Mouse (Mus musculus) layer of hippocampus, postnatal 14 days (tissue): ENCODE results near the gene Cacnb1. TPM values are rescaled to one million over a fixed set of nuclear protein-coding genes. Genes with fewer than 3 reads are reported as not detected.

ENCODE experiments used
- DNase-seq, 2 experiments: peaks; one replicate each; pipeline ENCODE4 v3.0.0; 2021 to 2022; ENCODE audit warnings: low spot score in 2 of 2, mixed read lengths in 1 of 2
- long read RNA-seq, 2 experiments: library from polyadenylated mRNA; stranded (forward); transcript quantifications; one replicate each; pipeline ENCODE4 v2.0.0; 2021
- total RNA-seq, 2 experiments: library from RNA; stranded (reverse); gene quantifications; 2 replicates each; pipeline ENCODE4 v1.2.3; 2021

Gene Cacnb1
- 100 to 1,000 TPM; 128 to 131 TPM for total RNA-seq
- long read RNA-seq, experiment 1, transcript Cacnb1-201 (14 exons, 3,396 nt): major isoform, 16 of 45 reads
- long read RNA-seq, experiment 1, transcript Cacnb1-205 (13 exons, 1,745 nt): minor isoform, 15 of 45 reads
- long read RNA-seq, experiment 1, partial matches to known transcripts: 1 of 45 reads
- long read RNA-seq, experiment 1, other reads (novel, unspliced or antisense): 13 of 45 reads
- long read RNA-seq, experiment 2, transcript Cacnb1-205 (13 exons, 1,745 nt): minor isoform, 14 of 59 reads
- long read RNA-seq, experiment 2, transcript Cacnb1-201 (14 exons, 3,396 nt): major isoform, 16 of 59 reads
- long read RNA-seq, experiment 2, partial matches to known transcripts: 6 of 59 reads
- long read RNA-seq, experiment 2, other reads (novel, unspliced or antisense): 22 of 59 reads

GRCm38 (mm10) chr11:98022555-98023371, at the start of gene Cacnb1:
Cacnb1 (minus strand) TSS chr11:98023034.
- peak in 1 of 2 experiments; percentile 71 for DNase-seq

GRCm38 (mm10) chr11:98067255-98067654, 44.4 kb upstream of the Cacnb1 start:
- no peak for DNase-seq

- DNase-seq: no peak
Measured at GRCm38 (mm10) chr11:98066201-98066600, 43.4 kb upstream of the Cacnb1 start.

- DNase-seq: peak; percentile 26 to 46
Measured at GRCm38 (mm10) chr11:98061904-98062562, 39.2 kb upstream of the Cacnb1 start.

- no peak for DNase-seq
Measured at GRCm38 (mm10) chr11:98061441-98061840, 38.6 kb upstream of the Cacnb1 start.

GRCm38 (mm10) chr11:98060104-98060692, 37.4 kb upstream of the Cacnb1 start:
- DNase-seq: no peak

- no peak for DNase-seq
Measured at GRCm38 (mm10) chr11:98059662-98060061, 36.8 kb upstream of the Cacnb1 start.

GRCm38 (mm10) chr11:98057998-98058397, 35.2 kb upstream of the Cacnb1 start:
- DNase-seq: no peak

- no peak for DNase-seq
Measured at GRCm38 (mm10) chr11:98057466-98057865, 34.6 kb upstream of the Cacnb1 start.

GRCm38 (mm10) chr11:98052989-98053834, 30.4 kb upstream of the Cacnb1 start, which contains the start of gene Stac2:
Stac2 (minus strand) TSS chr11:98053462.
- DNase-seq: peak in 1 of 2 experiments; percentile 63

GRCm38 (mm10) chr11:98052129-98052988, 29.5 kb upstream of the Cacnb1 start:
- DNase-seq: no peak

GRCm38 (mm10) chr11:98051611-98052128, 28.8 kb upstream of the Cacnb1 start:
- DNase-seq: no peak

GRCm38 (mm10) chr11:98050940-98051339, 28.1 kb upstream of the Cacnb1 start:
- DNase-seq: no peak

- DNase-seq: no peak
Measured at GRCm38 (mm10) chr11:98050520-98050815, 27.6 kb upstream of the Cacnb1 start.

GRCm38 (mm10) chr11:98049672-98050519, 27.1 kb upstream of the Cacnb1 start:
- DNase-seq: no peak

- peak; percentile 78 to 87 for DNase-seq
Measured at GRCm38 (mm10) chr11:98047745-98048144, 24.9 kb upstream of the Cacnb1 start.

GRCm38 (mm10) chr11:98046466-98046865, 23.6 kb upstream of the Cacnb1 start:
- DNase-seq: no peak

- no peak for DNase-seq
Measured at GRCm38 (mm10) chr11:98045596-98045995, 22.8 kb upstream of the Cacnb1 start.
